Mouse (Mus musculus): ENCODE measurements around the gene Zfand2b. TPM values are rescaled to one million over a fixed set of nuclear protein-coding genes. Genes with fewer than 3 reads are reported as not detected.

The Zfand2b gene
- total RNA-seq, 2 experiments from 2014 or later, result 17.3 to 20.6 TPM

DNA sequence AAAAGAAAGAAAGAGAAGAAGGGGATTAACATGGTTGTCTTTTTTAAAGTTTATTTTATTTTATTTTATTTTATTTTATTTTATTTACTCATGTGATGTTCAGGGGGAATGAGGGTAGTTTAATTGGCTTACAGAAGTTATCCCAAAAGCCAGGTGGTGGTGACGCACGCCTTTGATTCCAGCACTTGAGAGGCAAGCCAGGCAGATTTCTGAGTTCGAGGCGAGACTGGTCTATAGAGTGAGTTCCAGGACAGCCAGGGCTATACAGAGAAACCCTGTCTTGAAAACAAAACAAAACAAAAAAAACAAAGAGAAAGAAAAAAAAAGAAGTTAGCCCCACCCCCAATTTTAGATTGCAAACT lies 8.2 kb upstream of the Zfand2b start:
- DNase-seq, result no peak

DNA sequence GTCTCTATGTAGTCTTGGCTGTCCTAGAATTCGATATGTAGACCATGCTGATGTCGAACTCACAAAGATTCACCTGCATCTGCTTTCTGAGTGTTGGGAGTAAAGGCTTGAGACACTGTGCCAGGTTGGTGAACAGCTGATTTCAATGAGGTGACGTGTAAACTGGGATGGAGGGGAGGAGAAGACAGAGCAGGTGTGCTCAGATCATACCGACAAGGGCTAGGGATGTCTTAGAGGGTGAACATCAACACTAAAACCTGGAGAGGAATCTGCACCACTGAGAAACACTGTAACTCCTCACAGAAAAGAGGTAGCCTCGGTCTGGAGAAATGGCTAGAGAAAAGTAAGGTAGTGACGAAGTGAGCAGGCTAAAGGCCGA lies 364 bp upstream of the Zfand2b start:
- DNase-seq, result no peak

DNA sequence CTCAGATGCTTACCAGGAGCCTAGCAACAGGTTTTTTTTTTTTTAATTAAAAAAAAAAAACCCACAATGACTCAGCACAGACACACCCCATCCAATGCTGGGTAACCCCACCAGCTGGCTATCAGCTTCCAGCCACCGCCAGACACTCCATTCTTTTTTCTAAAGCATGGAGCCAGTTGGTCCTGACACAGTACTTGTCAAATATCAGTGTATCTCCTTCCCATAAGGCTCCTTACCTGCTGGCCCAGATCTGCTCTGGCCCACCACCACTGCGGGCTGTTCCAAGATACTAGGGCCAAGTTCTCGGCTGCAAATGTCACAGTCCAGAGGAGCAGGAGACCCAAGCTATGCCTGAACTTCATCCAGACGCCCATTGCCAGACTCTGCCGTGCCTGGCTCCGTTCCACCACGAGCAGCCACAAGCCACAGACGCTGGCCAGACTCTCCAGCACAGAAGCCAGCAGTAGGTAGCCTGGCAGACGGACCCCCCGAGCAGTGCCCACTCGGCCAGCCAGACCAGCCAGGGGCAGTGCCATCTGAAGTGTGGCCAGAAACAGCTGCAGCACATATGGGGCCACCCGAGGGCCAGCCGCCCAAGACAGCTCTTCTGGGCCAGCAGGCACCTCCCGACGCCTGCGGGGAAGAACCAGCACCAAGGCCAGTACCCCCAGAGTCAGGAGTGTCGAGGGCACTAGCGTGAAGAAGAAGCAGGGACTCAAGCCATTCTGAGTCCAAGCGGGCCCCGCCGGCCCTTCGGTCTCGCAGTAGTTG lies 11.1 kb downstream of the Zfand2b start:
- peak; percentile 51 for DNase-seq

DNA sequence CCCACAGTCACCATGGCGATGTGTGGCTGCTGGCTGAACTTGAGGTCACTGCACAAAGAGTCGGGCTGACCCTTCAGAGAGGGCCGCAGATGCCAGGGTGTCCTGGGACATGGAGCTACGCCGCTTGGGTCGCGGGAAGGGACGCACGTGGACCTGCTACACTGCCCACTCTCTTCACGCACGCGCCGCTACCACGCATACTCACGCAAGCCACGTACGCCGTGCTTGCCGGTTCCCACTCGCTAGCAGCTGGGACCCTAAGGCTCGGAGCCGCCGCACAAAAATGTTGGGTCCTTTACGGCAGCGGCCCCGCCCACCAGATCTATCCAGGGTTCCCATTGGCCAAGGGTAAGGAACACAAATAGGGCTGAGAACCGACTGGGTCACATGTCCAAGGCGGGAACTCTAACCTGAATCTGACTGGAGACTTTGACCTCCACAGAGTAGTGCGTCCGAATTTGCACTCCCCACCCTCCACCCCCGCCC lies 11.7 kb downstream of the Zfand2b start, which contains the start of gene Abcb6:
Abcb6 (minus strand) TSS at position 288 of the 486 bp plus-strand sequence.
- peak; percentile 88 for DNase-seq

DNA sequence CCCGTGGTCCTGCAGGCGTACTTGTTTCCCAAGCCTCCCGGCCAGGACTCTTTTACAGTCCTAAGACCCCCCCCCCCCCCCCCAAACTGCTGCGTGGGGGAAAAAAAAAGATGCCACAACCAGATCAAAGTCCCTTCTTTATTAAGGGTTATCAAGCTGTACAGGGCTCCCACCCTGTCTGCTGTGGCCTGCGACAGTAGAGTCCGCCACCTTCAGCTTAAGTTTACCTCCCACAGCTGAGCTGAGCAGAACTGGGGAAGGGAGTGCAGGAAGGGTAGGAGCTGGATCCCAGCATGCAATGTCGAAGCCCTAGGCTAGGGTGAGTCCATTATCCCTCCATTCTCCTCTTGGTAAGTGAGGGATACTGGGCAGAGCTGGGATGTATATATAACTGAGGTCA lies 12.3 kb downstream of the Zfand2b start:
- DNase-seq, result no peak

DNA sequence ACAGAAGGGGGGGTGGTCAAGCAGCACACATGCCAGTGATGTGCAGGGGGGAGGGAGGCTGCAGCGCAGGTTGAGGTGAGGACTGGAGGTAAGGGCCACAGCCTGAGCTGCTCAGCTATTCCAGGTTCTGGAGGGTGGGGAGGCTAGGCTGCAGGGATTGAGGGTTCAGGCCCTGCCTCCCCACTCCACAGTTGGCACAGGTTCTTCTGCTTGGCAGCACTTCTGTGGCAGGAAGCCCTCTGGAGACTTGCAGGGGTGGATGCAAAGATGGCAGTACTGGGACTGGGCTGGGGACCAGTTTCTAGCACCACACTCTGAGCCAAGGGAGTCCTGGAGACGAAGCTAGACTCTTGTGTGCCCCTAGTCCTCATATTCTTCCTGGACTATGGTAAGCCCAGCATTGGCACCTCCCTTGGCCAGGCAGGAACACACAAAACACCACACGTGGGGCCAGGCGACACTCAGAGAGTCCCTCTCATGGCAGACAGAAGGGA lies 13.0 kb downstream of the Zfand2b start:
- no peak for DNase-seq

DNA sequence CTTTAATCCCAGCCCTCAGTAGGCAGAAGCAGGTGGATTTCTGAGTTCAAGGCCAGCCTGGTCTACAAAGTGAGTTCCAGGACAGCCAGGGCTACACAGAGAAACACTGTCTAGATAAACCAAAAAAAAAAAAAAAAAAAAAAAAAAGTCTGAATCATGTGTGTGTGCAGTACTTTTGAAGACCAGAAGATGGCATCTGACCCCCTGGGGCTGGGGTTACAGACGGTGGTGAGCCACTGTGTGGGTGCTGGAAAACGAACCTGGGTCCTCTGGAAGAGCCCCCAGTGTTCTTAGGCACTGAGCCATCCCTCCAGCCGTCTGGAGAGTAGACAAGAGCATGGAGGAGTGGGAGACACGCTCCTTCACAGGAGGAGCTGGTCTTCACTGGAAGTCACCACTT lies 13.7 kb downstream of the Zfand2b start:
- no peak for DNase-seq

DNA sequence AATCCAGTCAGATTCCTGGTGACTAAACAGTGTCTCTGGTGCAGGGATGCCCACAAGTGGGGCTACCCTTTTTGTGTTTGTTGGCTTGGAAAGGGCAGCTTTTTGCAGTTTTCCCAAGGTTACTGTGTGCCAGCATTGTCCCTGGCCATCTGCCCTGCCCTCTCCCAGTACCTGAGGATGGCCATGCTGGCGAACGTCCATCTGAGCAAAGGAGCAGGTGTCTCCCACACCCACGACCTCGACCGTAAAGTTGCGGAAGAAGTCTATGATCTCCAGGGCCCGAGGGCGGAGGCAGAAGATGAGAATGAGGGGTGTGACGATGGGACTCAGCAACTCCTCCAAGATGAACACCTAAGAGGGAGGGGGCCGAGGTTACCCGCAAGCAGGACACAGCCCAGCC lies 17.0 kb downstream of the Zfand2b start:
- DNase-seq, result no peak

DNA sequence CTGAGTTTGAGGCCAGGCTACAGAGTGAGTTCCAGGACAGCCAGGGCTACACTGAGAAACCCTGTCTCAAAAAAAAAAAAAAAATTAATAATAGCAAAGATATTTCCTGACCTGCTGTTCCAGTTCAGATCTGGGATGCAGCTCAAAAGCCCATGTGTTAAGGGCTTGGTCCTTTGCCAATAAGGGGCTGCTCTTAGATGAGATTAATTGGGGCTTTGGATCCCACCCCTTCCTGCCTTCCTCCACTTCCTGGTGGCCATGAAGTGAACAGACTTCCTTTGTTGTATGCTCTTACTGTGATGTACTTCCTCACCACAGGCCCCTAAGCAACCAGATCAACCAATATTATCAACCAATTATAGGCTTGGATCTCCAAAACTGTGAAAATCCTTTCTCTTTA lies 18.7 kb downstream of the Zfand2b start:
- DNase-seq, result no peak

DNA sequence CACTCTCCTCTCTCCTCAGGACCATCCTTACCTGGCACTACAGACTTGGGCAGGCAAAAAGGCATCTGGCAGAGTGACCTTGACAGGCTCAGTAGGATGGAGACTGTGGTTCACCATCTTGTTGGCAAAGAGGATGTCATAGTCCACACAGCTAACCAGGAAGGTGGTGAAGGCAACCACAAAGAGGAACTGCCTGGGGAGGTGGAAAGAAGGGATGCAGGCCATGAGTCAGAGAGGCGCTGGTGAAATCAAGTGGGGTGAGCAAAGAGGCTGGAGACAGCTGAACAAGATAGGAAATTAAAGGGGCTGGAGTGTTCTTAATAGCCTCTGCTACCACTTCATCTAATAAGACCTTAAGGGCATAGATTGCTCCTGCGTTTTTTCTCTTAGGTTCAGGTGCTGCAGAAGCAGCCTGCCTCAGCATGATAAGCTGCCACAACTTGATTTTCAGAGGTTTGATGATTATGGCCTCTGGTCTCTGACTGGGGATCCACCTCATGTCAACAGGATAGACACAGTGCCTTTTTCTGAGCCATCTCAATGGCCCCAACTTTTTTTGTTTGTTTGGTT lies 19.6 kb downstream of the Zfand2b start:
- no peak for DNase-seq

DNA sequence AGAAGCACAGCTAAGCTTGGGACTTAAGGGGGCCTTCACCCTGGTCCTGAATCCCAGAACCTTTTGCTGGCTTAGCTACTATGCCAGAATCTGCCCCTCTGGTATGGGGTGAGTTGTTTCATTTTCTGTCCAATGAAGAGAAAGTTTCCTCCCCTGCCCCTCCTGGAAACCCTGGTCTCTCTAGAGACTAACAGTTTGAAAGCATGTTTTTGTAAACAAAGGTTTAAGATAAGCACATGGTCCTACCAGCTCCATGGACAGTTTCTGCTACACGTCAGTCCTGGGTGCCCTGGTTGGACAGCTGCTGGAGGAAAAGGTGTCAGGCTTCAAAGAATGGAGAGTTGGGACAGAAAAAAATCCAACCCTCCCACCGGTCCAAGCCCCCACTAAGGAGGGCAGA lies 22.1 kb downstream of the Zfand2b start:
- DNase-seq, result no peak

DNA sequence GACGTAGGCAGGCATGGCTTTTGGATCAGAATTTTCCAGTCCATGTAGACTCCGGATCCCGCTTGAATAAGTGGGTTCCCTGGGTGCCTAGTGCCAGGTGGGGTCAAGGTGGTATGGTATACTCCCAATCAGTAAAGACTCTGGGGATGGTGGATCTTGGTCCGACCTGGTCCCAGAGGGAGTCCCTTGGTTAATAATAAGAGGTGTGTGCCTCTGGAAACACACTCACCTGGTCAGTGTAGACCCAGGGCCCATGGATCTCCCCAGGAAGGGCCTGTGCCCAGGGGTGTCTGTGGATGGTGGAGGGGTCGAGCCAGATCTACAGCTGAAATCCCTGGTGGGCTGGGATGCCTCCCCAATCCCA lies 22.8 kb downstream of the Zfand2b start:
- DNase-seq, result no peak

DNA sequence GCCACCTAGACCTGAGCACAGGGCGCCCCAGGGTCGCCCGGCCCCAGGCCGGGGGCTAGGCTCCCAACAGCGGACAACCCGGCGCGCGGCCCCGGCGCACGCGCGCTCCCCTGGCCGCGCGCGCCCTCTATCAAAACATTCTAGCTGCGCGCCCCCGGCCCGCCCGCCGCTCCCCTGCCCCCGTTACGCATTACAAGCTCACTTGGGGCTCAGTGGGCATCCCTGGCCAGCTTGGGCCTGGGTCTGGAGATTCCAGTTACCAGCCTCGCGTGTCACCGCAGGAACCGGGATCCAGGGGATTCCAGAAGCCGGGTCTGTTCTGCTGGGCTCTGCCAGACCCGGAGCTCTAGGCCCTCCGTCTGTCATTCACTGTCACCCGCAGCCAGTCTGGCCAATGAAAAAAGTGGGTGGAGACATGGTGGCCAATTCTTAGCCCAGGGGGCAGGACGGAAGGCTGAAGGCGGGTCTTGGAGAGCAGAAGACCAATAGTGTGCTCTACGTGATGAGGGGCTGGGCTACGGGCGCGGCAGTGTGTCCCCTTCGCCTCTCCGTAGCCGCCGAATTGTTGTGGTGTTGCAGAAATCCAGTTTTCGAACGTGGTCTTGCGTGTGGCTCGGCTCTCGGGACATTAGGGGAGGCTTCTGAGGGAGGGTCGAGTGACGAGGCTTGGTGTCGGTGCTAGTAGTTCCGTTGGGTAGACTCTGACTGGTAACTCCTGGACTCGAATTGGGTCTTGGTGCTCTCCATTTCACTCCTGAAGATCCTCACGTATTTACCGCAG lies 23.4 kb downstream of the Zfand2b start, which contains the start of the genes Ankzf1 and Atg9a:
Ankzf1 (plus strand) TSS at position 530 of the 781 bp plus-strand sequence.
Atg9a (minus strand) TSS at position 575 of the 781 bp plus-strand sequence.
- DNase-seq, result peak; percentile 94

DNA sequence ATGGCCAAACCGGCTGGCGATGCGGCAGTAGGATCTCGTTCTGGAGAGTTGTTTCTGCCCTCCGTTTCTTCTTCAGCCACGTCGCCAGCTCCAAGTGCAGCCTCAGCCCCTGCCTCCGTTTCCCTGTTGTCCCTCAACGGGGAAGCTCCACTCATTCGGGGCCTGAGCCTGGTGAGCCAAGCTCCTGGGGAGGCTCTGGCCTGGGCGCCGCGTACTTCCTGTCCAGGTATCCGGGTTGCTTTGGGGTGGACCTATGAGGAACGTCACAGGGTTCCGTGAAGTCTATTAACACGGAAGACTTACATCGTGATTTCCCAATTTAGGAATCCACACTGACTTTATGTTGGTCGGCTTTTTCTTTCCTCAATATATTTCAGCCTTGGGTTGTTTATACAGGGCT lies 24.0 kb downstream of the Zfand2b start:
- DNase-seq, result peak; percentile 37

DNA sequence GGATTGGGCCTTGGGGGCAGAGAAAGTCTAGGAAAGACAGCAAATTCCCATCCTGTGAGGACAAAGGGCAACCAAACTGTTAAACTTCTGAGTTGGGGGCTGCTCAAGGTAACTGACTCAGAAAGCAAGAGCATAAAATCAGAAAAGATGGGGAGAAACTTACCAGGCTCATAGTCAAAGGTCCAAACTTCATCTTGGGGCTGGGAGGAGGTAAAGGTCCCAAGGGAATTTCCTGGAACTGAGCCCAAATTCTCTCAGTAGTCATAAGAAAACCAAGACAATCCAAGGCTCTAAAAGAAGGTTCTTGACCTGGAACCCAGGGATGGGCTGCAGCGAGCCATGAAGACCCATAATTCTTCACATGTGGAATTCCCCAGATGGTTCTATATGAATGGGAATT lies 32.8 kb downstream of the Zfand2b start:
- DNase-seq, result no peak

DNA sequence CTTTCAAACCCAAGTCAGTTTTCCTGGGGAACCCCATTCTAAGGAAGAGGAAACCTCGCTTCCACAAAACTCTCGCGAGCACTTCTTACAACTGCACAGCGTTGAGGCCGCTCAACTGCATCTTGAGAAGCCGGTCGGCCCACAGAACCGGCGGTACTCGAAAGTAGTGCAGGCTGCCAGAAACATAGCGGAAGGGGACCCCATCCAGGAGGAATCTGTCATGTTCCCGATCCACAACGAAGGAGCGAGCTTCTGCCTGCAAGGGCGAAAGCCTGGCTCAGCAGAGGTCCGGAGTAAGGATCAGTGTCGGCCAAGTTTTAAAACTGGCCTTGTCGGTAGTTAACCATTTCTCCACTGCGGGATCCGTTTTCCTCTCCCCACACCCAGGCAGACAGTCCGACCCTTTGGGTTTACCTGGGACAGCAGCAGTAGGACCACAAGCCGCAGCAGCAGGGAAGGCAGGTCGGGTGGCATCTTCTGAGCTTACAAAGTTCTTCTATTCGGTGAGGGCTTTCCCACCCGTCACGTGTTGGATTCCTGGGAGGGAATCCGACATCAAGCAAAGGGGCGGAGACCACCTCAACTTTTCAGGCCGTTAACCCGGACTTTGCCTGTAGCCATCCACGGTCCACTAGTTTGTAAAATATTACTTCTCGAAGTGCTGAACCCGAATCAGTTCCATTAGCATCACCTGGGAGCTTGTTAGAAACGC lies 40.7 kb downstream of the Zfand2b start:
- DNase-seq, result peak; percentile 52

DNA sequence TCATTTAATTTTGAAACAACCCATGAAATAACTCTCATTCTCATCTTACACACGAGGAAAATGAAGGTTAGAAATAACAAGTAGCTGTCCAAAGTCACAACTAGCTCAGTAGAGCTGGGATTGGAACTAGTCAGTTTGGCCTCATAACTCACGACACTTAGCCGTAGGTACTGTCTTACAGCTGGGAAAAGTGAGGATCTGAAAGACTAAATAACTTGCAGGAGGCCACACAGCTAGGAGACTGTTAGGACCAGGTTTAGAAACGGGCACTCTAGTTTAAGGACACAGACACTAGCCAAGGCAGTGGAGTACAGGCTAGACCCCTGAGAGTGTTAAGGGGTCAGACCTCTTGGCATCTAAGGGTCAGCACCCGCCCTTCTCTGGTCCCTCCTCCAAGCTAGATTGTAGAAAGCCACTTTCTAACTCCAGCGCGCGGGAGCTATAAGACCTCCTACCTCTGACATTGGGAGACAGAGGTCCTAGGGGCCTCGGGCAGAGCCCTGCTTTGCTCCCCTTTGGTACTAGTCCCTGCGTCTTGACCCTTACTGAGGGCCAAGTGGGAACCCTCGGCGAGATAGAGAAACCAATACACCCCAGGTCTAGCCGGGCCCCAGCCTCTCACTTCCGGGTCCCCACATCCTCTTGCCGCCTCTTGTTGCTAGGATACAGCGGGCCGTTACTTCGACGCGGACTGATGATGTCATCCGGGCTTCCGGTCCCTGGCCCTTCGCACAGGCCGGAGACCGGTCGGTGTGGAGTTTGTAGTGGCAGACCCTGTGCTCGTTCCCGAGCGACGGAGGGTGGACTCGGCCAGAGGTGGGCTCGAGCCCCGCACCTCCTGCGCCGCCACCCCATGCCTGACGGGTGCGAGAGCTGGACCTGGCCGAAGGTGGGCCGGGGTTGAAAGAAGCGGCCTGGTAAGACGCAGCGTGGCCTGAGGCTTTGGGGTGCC lies 42.0 kb downstream of the Zfand2b start, which contains the start of the genes Glb1l and Stk16:
Glb1l (minus strand) TSS at position 678 of the 952 bp plus-strand sequence.
Stk16 (plus strand) TSS at position 703 of the 952 bp plus-strand sequence.
- DNase-seq, result peak; percentile 97

DNA sequence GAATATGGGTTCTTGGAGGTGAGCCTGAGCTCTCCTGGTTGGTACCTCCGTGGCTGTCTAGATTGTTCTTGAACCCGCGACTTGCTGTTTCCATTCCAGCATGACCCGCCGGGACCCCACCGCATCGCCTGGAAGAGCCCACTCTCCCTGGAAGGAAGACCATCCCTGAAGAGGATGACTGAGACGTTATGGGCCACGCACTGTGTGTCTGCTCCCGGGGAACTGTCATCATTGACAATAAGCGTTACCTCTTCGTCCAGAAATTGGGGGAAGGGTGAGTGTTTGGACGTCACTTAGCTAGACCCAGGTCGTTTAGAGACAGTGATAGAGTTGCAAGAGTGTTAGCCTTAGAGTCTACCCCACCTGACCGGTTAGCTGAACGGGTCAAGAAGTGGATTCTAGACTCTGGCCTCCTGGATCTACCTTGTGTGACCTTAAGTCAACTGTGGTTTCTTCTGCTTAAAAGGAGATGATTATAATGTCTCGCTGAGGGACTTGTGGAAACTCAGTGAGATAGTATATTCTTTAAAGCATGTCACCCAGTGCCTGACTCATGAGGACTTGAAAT lies 42.8 kb downstream of the Zfand2b start:
- no peak for DNase-seq

DNA sequence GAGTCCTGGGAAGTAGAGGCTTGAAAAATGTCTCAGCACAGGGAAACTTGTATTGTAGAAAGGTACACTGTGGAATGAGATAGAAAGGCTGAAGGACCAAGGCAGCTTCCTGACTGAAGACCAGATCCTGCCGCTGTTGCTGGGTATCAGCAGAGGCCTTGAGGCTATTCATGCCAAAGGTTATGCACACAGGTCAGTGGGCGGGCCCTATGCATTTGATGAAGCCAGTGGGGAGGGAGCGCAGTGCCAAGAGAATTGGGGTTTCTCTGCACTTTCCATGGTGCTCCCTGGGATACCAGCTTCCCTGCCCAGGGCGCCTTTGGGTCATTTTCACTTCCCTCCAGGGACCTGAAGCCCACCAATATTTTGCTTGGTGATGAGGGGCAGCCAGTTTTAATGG lies 44.1 kb downstream of the Zfand2b start:
- DNase-seq, result no peak

DNA sequence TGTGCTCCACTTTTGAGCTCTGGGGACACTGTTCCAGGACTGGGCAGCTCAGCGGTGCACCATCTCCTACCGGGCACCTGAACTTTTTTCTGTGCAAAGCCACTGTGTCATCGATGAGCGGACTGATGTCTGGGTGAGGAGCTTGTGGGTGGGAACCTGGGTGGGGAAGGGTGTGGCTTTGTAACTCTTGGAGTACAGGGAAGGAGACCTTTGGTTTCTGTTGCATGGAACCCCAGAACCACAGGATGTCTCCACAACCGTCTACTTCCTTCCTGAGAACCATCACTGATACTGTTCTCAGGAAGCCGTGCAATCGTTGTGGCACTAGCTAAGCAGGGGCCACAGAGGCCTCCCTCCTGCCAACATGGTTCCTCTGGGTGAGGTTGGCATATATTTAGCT lies 44.6 kb downstream of the Zfand2b start:
- no peak for DNase-seq

DNA sequence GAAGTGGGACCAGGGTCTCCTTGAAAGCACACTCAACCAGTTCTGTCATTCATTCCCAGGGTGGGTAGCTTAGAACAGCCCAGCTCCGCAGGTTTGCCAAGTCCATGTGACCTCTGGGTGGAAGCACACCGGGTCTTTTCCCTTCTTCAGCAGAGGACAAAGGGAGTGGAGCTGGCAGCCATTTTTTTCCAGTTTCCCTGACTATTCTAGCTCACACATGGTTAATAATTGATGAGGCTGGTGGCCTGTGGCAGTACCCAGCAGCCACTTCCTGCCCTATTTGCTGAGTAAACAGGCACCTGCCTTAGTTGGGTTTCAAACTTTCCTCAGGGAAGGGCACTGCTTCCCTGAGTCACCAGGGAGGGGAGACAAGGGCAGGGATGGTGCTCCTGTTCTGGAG lies 46.0 kb downstream of the Zfand2b start:
- DNase-seq, result no peak

Data from heart, postnatal 4 days (tissue).